Mouse (Mus musculus) heart, adult 18-20 months (tissue): ENCODE data around the gene Adcy9. TPM values are rescaled to one million over a fixed set of nuclear protein-coding genes. Genes with fewer than 3 reads are reported as not detected.

Source experiments
- DNase-seq, 2 experiments: peaks; one replicate each; pipeline ENCODE4 v3.0.0; 2021 to 2022; ENCODE audit warnings: mixed read lengths in 1 of 2
- long read RNA-seq, 2 experiments: library from polyadenylated mRNA; stranded (forward); transcript quantifications; one replicate each; pipeline ENCODE4 v2.0.0; 2021
- total RNA-seq, 2 experiments: library from RNA; stranded (reverse); gene quantifications; 2 replicates each; pipeline ENCODE4 v1.2.3; 2021

The Adcy9 gene
- 10 to 100 TPM; 21.8 to 22.3 TPM for total RNA-seq
- long read RNA-seq, experiment 1, full-length matches to known transcripts: 2 of 7 reads
- long read RNA-seq, experiment 1, partial matches to known transcripts: 1 of 7 reads
- long read RNA-seq, experiment 1, other reads (novel, unspliced or antisense): 4 of 7 reads
- long read RNA-seq, experiment 2, full-length matches to known transcripts: 2 of 3 reads
- long read RNA-seq, experiment 2, partial matches to known transcripts: 0 of 3 reads
- long read RNA-seq, experiment 2, other reads (novel, unspliced or antisense): 1 of 3 reads

GRCm38 (mm10) chr16:4420298-4421054 is at the start of gene Adcy9:
Gene Adcy9 (minus strand): TSS chr16:4420498.
- peak; percentile 90 to 95 for DNase-seq

GRCm38 (mm10) chr16:4469599-4470352 is 49.5 kb upstream of the Adcy9 start:
- DNase-seq: no peak

GRCm38 (mm10) chr16:4464529-4465089 is 44.3 kb upstream of the Adcy9 start:
- DNase-seq: no peak

GRCm38 (mm10) chr16:4457927-4458326 is 37.6 kb upstream of the Adcy9 start:
- DNase-seq: no peak

GRCm38 (mm10) chr16:4456391-4456790 is 36.1 kb upstream of the Adcy9 start:
- DNase-seq: no peak

- no peak for DNase-seq
Observed at GRCm38 (mm10) chr16:4455693-4456092, 35.4 kb upstream of the Adcy9 start.

GRCm38 (mm10) chr16:4454563-4454962 is 34.3 kb upstream of the Adcy9 start:
- no peak for DNase-seq

GRCm38 (mm10) chr16:4449418-4449817 is 29.1 kb upstream of the Adcy9 start:
- no peak for DNase-seq

- peak; percentile 42 to 55 for DNase-seq
Observed at GRCm38 (mm10) chr16:4448235-4448634, 27.9 kb upstream of the Adcy9 start.

GRCm38 (mm10) chr16:4446395-4446794 is 26.1 kb upstream of the Adcy9 start:
- no peak for DNase-seq

- DNase-seq: peak; percentile 33 to 42
Observed at GRCm38 (mm10) chr16:4444378-4444777, 24.1 kb upstream of the Adcy9 start.

GRCm38 (mm10) chr16:4439302-4440066 is 19.2 kb upstream of the Adcy9 start:
- no peak for DNase-seq

GRCm38 (mm10) chr16:4436738-4437137 is 16.4 kb upstream of the Adcy9 start:
- no peak for DNase-seq

GRCm38 (mm10) chr16:4435371-4435770 is 15.1 kb upstream of the Adcy9 start:
- DNase-seq: no peak

- no peak for DNase-seq
Observed at GRCm38 (mm10) chr16:4431841-4432240, 11.5 kb upstream of the Adcy9 start.

GRCm38 (mm10) chr16:4431013-4431412 is 10.7 kb upstream of the Adcy9 start:
- DNase-seq: no peak

GRCm38 (mm10) chr16:4430232-4430631 is 9.9 kb upstream of the Adcy9 start:
- DNase-seq: no peak

GRCm38 (mm10) chr16:4425658-4426234 is 5.4 kb upstream of the Adcy9 start:
- DNase-seq: no peak

GRCm38 (mm10) chr16:4423613-4424012 is 3.3 kb upstream of the Adcy9 start:
- no peak for DNase-seq

GRCm38 (mm10) chr16:4422991-4423390 is 2.7 kb upstream of the Adcy9 start:
- no peak for DNase-seq

- DNase-seq: peak; percentile 64 to 76
Observed at GRCm38 (mm10) chr16:4419546-4420297, 576 bp downstream of the Adcy9 start.
